Mouse (Mus musculus) midbrain, embryonic 10.5 days (tissue): ENCODE results near the gene Pdhb. TPM values are rescaled to one million over a fixed set of nuclear protein-coding genes. Genes with fewer than 3 reads are reported as not detected.

Source experiments
- DNase-seq: peaks from one replicate; pipeline ENCODE4 v3.0.0-alpha.2; 2017; ENCODE audit warnings: low spot score
- H3K27ac ChIP-seq: fragments of 300-500 bp; sonication (generic); replicated peaks from 2 replicates; pipeline ENCODE4 v1.5.1; 2016; ENCODE audit warnings: mild to moderate bottlenecking
- H3K27me3 ChIP-seq: fragments of 300-500 bp; sonication (generic); 2 replicates; pipeline ENCODE4 v1.6.1; 2016; ENCODE audit warnings: low read depth, mild to moderate bottlenecking; ENCODE audit not compliant: poor library complexity, severe bottlenecking
- H3K36me3 ChIP-seq: fragments of 300-500 bp; sonication (generic); 2 replicates; pipeline ENCODE4 v1.6.1; 2016; ENCODE audit warnings: mild to moderate bottlenecking, moderate library complexity
- H3K4me1 ChIP-seq: fragments of 300-500 bp; sonication (generic); 2 replicates; pipeline ENCODE4 v1.6.1; 2016
- H3K4me3 ChIP-seq: fragments of 300-500 bp; sonication (generic); 2 replicates; pipeline ENCODE4 v1.5.1; 2016; ENCODE audit warnings: mild to moderate bottlenecking, moderate library complexity
- H3K9me3 ChIP-seq: fragments of 300-500 bp; sonication (generic); replicated peaks from 2 replicates; pipeline ENCODE4 v1.6.1; 2016; ENCODE audit warnings: mild to moderate bottlenecking
- WGBS: fragments of 180-500 bp; shearing (Covaris S2); methylation state at CpG from one replicate; pipeline ENCODE4 v1.1.7; 2016; 5-methylcytosine and 5-hydroxymethylcytosine counted together
- polyA plus RNA-seq: library from polyadenylated mRNA; unstranded; fragments of >200 nt; fragmentation: Nextera tagmentation; extraction: Ambion mirVana; gene quantifications from 2 replicates; pipeline ENCODE4 v1.2.1, GENCODE M21; 2016

Gene Pdhb
- polyA plus RNA-seq, 1 experiment from 2014 or later: 214 TPM

DNA sequence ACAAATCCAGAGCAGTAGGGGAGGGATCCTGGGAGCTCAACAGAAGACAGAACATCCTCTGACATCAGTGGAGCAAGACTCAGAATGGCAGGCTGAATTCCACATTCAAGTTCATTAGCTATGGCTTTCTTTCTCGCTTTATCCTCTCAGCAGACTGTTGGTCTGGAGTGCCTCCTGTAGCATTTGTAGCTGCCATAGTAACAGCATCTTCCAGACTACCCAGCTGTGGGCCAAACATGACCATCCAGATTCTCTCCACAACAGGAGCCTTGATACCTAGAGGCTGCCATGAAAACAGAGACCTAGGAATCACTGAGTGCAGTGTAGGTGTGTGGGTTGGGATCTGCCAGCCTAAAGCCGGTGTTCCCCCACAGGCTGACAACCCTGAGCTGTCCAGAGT, 37.1 kb upstream of the Pdhb start:
- Histone ChIP-seq H3K27ac (no peak overlapping the region), H3K4me1 (peaks cover 23% of the 10 kb centered on the region), H3K36me3 (no peaks in the 10 kb centered on the region), H3K4me3 (no peak overlapping the region), H3K27me3 (peaks cover 4% of the 10 kb centered on the region), H3K9me3 (no peaks in the 10 kb centered on the region)
- DNase-seq: no peak
- 89% methylated on average over 2 of the region's 2 CpGs for WGBS

DNA sequence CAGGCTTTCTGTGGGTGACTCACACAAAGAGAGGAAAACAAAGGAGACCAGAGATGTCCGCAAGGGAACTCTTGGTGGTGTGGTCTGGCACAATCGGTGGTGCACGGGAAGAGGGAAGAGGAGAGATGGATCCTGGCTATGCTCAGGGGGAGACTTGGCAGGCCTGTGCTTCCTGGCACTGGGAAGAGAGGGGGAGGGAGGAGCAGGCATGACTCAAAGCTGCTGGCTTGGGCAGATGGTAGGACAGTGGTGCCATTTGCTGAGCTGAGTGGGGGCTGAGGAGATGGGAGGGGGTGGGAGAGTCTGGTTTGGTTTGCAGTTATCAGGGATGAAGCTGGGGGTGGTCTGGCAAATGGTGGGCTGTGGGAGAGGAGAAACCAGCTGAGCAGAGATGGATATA, 36.1 kb upstream of the Pdhb start:
- Histone ChIP-seq H3K36me3 (no peaks in the 10 kb centered on the region), H3K27ac (no peak overlapping the region), H3K27me3 (no peaks in the 10 kb centered on the region; the same call in none of the 2 replicates), H3K9me3 (no peaks in the 10 kb centered on the region), H3K4me3 (no peak overlapping the region), H3K4me1 (peaks cover 17% of the 10 kb centered on the region)
- 79% methylated on average over 3 of the region's 3 CpGs for WGBS
- DNase-seq: no peak

DNA sequence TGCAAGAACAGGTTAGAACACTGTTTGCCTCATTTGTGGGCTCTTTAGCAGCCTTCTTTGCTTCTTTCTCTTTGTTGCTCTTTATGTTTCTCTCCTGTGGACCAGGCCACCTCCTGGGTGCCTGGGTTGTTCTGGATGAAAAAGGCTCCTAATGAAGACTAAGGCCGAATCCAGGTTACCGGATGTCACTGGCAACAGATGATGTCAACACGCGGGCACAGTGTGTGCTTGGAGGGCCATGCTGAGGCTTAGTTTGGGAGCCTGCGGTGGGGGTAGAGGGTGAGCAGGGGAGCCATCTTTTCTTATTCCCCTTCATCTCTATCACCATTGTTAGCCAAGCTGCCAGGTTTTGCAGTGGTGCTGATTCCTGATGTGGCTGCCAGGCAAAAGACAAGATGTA, 34.7 kb upstream of the Pdhb start:
- H3K36me3 ChIP-seq: no peaks in the 10 kb centered on the region
- H3K27ac ChIP-seq: peak overlapping the region; percentile 28; the same call in 1 of the 2 replicates
- no peaks in the 10 kb centered on the region for H3K9me3 ChIP-seq
- WGBS: 60% methylated on average over 5 of the region's 5 CpGs
- H3K4me1 ChIP-seq: peaks cover 13% of the 10 kb centered on the region
- no peaks in the 10 kb centered on the region; the same call in 1 of the 2 replicates for H3K27me3 ChIP-seq
- H3K4me3 ChIP-seq: no peak overlapping the region
- DNase-seq: no peak

DNA sequence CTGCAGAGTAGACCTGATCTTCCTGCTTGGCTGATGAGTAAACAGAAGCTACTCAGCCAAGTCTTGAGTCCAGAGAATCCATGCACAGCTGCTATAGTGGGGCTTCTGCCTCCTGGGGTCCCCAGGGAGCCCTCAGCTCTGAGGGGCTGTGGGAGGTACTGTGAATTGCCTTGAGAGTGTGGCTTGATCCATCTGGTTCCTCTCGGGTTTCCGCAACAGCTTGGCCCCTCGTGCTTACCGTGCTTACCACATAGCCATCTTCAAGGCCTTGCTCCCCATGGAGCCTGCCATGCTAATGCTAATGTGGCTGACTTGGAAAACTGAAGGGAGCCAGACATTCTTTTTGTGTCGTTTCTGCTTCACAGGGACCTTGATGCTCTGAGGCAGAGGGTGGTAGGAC, 34.3 kb upstream of the Pdhb start:
- no peaks in the 10 kb centered on the region for H3K36me3 ChIP-seq
- DNase-seq: peak; percentile 22
- 22% methylated on average over 5 of the region's 5 CpGs for WGBS
- peaks cover 13% of the 10 kb centered on the region for H3K4me1 ChIP-seq
- H3K4me3 ChIP-seq: no peak overlapping the region
- no peaks in the 10 kb centered on the region for H3K9me3 ChIP-seq
- peak overlapping the region; percentile 28; the same call in 1 of the 2 replicates for H3K27ac ChIP-seq
- no peaks in the 10 kb centered on the region; the same call in 1 of the 2 replicates for H3K27me3 ChIP-seq

DNA sequence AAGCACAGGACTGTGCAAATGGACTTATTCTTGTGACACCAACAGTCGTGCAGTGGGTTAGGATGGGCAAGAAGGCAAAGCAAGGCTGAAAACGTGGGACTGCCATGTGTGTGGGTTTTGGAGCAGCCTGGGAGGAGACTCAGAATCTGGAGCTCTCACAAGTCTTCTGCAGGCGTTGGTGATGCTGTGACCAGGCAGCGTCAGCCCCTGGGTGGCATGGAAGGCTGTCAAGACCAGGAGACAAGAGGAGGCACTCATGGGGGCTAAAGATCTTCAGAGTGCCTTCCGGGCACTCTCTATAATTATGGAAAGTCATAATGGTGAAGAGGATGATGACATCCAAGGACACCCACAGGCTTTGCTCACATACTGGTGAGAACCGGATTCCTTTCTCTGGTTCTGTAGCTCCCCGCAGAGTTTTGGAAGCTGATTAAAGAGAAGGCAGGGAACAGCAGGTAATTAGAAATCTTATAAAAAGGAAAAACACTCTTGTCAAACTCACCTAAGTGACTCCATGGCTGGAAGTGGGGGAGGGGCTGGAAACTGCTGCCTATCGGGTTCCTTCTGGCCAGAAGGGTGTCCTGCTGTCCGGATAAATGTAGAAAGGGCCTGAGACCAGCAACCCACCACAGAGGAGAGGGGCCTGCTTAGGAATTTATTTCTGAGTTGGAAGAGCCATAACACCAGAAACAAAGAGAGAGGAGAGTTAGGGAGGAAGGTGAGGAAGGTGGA, 33.5 kb upstream of the Pdhb start:
- DNase-seq: no peak
- WGBS: 63% methylated on average over 9 of the region's 9 CpGs

DNA sequence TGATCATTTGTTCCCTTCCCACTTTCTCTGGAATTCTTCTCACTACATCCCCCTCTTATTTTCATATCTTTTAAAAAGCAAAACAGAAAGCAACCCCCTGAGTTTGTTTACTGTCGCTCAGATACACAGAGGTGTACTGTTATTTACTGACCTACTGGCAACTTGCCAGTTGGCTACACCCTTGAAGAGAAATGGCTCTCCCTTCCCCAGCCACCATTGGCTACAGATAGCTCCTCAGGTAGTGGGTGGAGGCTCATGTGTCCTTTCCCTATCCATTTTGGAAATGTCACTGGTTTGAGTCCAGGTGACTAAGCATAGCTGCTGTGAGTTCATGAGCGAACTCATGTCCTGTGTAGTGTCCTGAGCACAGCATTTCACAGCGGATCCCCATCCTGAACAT, 28.9 kb upstream of the Pdhb start:
- WGBS: 87% methylated on average over 3 of the region's 3 CpGs
- Histone ChIP-seq H3K4me3 (no peak overlapping the region), H3K36me3 (no peaks in the 10 kb centered on the region), H3K4me1 (peaks cover 3% of the 10 kb centered on the region), H3K27me3 (no peaks in the 10 kb centered on the region), H3K9me3 (no peaks in the 10 kb centered on the region), H3K27ac (no peak overlapping the region)
- DNase-seq: no peak

More for the DNA sequence above, 33.5 kb upstream of the Pdhb start:
- Histone ChIP-seq H3K36me3 (no peaks in the 10 kb centered on the region), H3K4me1 (peaks cover 13% of the 10 kb centered on the region), H3K4me3 (no peak overlapping the region), H3K9me3 (no peaks in the 10 kb centered on the region), H3K27ac (no peak overlapping the region), H3K27me3 (no peaks in the 10 kb centered on the region; the same call in 1 of the 2 replicates)

DNA sequence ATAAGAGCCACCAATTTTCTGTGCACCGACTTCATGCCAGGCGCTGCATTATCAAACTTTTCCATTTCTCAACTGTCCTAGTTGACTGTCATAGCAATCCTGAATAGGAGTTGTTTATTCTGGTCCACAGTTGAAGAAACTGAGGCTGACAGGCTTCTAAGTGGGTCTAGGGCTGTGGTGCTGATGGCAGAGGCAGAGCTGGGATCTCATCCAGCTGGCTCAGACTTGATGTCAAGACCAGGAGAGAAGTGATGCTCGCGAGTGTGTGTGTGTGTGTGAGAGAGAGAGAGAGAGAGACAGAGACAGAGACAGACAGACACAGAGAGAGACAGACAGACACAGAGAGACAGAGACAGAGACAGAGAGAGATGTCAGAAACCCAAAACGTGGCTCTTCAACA, 27.9 kb upstream of the Pdhb start:
- WGBS: 88% methylated on average over 5 of the region's 5 CpGs
- Histone ChIP-seq H3K4me3 (no peak overlapping the region), H3K4me1 (no peaks in the 10 kb centered on the region), H3K36me3 (no peaks in the 10 kb centered on the region), H3K27ac (no peak overlapping the region), H3K27me3 (no peaks in the 10 kb centered on the region), H3K9me3 (no peaks in the 10 kb centered on the region)
- no peak for DNase-seq

DNA sequence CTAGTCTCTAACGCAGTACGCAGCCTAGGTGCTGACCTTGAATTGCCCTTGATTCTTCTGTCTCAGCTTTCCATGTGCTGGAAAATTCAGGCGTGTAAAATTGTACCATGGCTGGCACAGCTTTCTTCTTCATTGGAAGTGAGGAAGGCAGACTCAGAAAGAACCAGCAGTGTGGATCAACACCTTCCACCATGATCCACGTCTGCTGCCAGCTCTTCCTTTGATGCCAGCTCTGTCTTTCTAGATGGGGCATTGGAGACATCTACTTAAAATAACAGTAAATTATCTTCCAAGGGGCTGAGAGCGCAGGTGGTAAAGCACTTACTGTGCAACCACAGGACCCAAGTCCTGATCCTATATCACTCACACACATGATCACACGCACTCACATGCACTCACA, 19.9 kb upstream of the Pdhb start:
- Histone ChIP-seq H3K36me3 (no peaks in the 10 kb centered on the region), H3K9me3 (no peaks in the 10 kb centered on the region), H3K4me1 (no peaks in the 10 kb centered on the region), H3K4me3 (no peak overlapping the region), H3K27ac (no peak overlapping the region), H3K27me3 (no peaks in the 10 kb centered on the region)
- 85% methylated on average over 6 of the region's 6 CpGs for WGBS
- DNase-seq: no peak

DNA sequence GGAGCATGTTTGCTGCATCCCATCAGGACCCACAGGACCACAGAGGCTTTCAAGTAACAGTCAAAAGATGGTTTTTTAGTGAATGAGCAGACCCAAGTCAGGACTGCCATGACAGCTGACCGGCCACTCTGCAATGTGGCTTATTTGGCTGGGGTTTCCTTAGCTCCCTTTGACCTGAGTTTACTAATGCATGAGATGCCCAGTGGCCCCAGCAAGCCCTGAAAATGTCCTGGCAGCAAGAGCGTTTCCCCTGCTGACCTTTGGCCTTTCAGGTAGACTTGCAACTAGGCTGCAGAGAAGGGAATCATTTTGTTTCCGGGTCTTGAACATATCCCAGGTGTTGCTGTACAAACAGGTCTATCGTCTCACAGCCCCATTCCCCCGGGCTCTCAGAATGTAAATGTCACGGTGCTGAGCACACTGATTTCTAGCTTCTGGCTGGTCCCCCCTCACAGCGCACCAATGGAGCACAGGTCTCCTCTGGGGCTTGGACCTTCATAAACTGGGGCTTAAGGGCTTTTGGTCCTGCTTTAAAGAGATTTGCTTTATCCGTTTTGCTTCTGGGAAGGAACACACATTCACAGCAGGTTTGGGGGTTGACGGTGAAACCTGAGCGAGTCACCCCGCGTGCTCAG, 18.6 kb upstream of the Pdhb start:
- Histone ChIP-seq H3K36me3 (no peaks in the 10 kb centered on the region), H3K9me3 (no peaks in the 10 kb centered on the region), H3K4me1 (no peaks in the 10 kb centered on the region), H3K4me3 (no peak overlapping the region), H3K27ac (no peak overlapping the region), H3K27me3 (no peaks in the 10 kb centered on the region)
- no peak for DNase-seq
- 75% methylated on average over 12 of the region's 12 CpGs for WGBS

DNA sequence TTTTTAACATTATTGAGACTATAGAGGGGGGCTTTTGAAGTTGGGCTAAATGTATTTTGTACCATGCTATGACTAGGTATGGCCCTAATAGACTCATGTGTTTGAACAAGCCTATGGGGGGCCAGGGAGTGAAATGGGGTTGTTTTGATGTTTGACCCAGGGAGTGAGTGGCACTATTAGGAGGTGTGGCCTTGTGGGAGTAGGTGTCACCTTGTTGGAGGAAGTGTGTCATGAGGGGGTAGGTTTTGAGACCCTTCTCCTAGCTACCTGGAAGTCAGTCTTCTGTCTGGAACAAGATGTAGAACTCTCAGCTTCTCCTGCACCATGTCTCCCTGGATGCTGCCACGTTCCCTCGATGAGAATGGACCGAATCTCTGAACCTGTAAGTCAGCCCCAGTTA, 17.7 kb upstream of the Pdhb start:
- 90% methylated on average over 3 of the region's 3 CpGs for WGBS
- Histone ChIP-seq H3K4me3 (no peak overlapping the region), H3K27ac (no peak overlapping the region), H3K27me3 (no peaks in the 10 kb centered on the region), H3K4me1 (no peaks in the 10 kb centered on the region), H3K9me3 (no peaks in the 10 kb centered on the region), H3K36me3 (no peaks in the 10 kb centered on the region)
- no peak for DNase-seq

DNA sequence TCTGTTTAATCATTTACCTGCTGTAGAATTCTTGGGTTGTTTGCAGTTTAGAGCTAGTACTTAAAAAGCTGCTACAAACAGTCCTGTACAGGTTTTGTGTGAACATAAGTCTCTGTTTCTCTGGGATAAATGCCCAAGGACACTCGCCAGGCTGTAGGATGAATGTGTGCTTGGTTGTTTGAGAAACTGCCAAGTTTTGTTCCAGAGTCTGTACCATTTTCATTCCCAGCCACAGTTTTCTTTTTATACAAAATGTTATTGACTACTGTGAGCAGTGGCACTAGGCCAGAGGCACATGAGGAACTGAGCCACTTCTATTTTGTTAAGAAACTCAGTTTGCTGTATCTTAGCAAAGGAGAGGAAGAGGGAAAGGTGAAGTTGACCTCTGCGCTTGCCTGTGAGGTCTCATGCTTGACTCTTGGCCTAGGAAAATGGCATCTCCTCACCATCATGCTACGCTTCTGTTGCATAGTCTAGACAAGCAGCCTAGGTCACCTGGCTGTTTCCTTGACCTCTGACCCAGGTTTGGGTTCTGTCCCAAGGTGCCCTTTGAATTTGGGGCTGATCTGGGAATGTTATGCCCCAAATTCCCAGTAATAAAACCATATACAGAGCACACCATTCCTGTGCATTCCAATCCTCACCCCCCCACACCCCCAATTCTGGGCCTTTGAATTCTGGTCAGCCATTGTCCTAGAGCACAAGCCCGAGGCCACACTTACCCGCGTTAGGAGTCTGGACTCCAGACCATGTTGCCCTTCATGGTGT, 13.6 kb upstream of the Pdhb start:
- 90% methylated on average over 6 of the region's 6 CpGs for WGBS
- H3K4me1 ChIP-seq: no peaks in the 10 kb centered on the region
- no peaks in the 10 kb centered on the region for H3K27me3 ChIP-seq
- H3K4me3 ChIP-seq: no peak overlapping the region
- no peaks in the 10 kb centered on the region for H3K36me3 ChIP-seq
- H3K27ac ChIP-seq: no peak overlapping the region
- no peak for DNase-seq
- no peaks in the 10 kb centered on the region; the same call in 1 of the 2 replicates for H3K9me3 ChIP-seq

DNA sequence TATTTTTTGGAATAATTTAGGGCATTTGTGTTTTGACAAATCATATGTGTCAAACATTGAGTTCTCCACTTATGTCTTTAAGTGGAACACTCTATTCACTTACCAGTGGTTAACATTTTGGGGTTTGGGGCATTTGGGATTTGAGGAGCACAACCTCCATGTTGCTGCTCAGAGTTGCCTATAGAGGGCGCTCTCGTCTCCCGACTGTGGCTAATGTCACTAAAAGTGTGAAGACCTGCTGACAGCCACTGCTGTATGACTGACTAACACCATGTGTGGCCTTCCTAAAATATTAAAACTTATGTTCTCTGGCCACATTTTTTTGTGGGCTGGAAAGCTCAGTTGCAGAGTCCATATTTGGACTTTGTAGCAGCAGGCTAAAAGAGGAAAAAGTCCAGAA, 10.5 kb upstream of the Pdhb start:
- no peak for DNase-seq
- H3K27ac ChIP-seq: no peak overlapping the region
- H3K4me1 ChIP-seq: no peaks in the 10 kb centered on the region
- 54% methylated on average over 3 of the region's 3 CpGs for WGBS
- H3K27me3 ChIP-seq: no peaks in the 10 kb centered on the region
- H3K36me3 ChIP-seq: no peaks in the 10 kb centered on the region
- H3K4me3 ChIP-seq: no peak overlapping the region
- no peaks in the 10 kb centered on the region; the same call in 1 of the 2 replicates for H3K9me3 ChIP-seq
